Mouse (Mus musculus) heart, embryonic 16.5 days (tissue): Measurements from ENCODE around the gene Lingo1. TPM values are rescaled to one million over a fixed set of nuclear protein-coding genes. Genes with fewer than 3 reads are reported as not detected.

Experiments
- ATAC-seq: fragments of 200-750 bp; cut with Nextera tagmentation; replicated peaks from 2 replicates; pipeline ENCODE4 v1.8.0; 2017; ENCODE audit warnings: moderate number of reproducible peaks; ENCODE audit not compliant: insufficient read depth, low FRiP score; ENCODE audit errors: extremely low read depth
- H3K27ac ChIP-seq: fragments of 300-500 bp; sonication (generic); 2 replicates; pipeline ENCODE4 v1.5.1; 2014; ENCODE audit warnings: mild to moderate bottlenecking, low read length, control low read depth, moderate library complexity
- H3K27me3 ChIP-seq: fragments of 300-500 bp; sonication (generic); 2 replicates; pipeline ENCODE4 v1.6.1; 2014; ENCODE audit warnings: low read length, mixed read lengths; ENCODE audit not compliant: control insufficient read depth, insufficient read depth
- H3K36me3 ChIP-seq: fragments of 300-500 bp; sonication (generic); 2 replicates; pipeline ENCODE4 v1.6.1; 2014; ENCODE audit not compliant: control insufficient read depth, insufficient read depth
- H3K4me1 ChIP-seq: fragments of 300-500 bp; sonication (generic); 2 replicates; pipeline ENCODE4 v1.6.1; 2014; ENCODE audit warnings: low read length, mixed read lengths; ENCODE audit not compliant: control insufficient read depth, insufficient read depth
- H3K4me2 ChIP-seq: fragments of 300-500 bp; sonication (generic); 2 replicates; pipeline ENCODE4 v1.6.1; 2014; ENCODE audit warnings: low read depth, mild to moderate bottlenecking, control low read depth, low read length
- H3K4me3 ChIP-seq: fragments of 300-500 bp; sonication (generic); 2 replicates; pipeline ENCODE4 v1.5.1; 2014; ENCODE audit warnings: mild to moderate bottlenecking, control low read depth, low read length
- H3K9ac ChIP-seq: fragments of 300-500 bp; sonication (generic); 2 replicates; pipeline ENCODE4 v1.6.1; 2014; ENCODE audit warnings: low read length, control low read depth
- H3K9me3 ChIP-seq: fragments of 300-500 bp; sonication (generic); replicated peaks from 2 replicates; pipeline ENCODE4 v1.6.1; 2016; ENCODE audit warnings: low read length; ENCODE audit not compliant: control insufficient read depth
- WGBS: fragments of 180-500 bp; shearing (Covaris S2); extraction: QIAGEN DNeasy Blood & Tissue Kit; methylation state at CpG from one replicate; pipeline ENCODE4 v1.1.7; 2014; 5-methylcytosine and 5-hydroxymethylcytosine counted together
- polyA plus RNA-seq: library from polyadenylated mRNA; unstranded; fragments of >200 nt; fragmentation: Nextera tagmentation; extraction: Ambion mirVana; gene quantifications from 2 replicates; pipeline ENCODE4 v1.2.1, GENCODE M21; 2015

Gene Lingo1
- polyA plus RNA-seq, 1 experiment from 2014 or later, result 1.8 TPM

GRCm38 (mm10) chr9:56636766-56637402 lies 159.4 kb downstream of the Lingo1 start:
- H3K4me1 ChIP-seq, result 0 out of 2 replicates have a peak, but pooled peaks cover 7% of the 10 kb centered on the region
- no peak overlapping the region for H3K4me3 ChIP-seq
- no peak for ATAC-seq
- H3K9ac ChIP-seq, result no peak overlapping the region
- H3K4me2 ChIP-seq, result peak overlapping the region; percentile 49
- no peak overlapping the region for H3K27ac ChIP-seq
- H3K9me3 ChIP-seq, result no peaks in the 10 kb centered on the region
- 46% methylated on average over 11 of the region's 11 CpGs for WGBS
- H3K27me3 ChIP-seq, result peaks cover 49% of the 10 kb centered on the region
- no peaks in the 10 kb centered on the region for H3K36me3 ChIP-seq

- Histone ChIP-seq H3K4me2 (peak overlapping the region; percentile 94), H3K4me3 (peak overlapping the region; percentile 64), H3K36me3 (no peaks in the 10 kb centered on the region), H3K9me3 (no peaks in the 10 kb centered on the region), H3K27me3 (peaks cover 49% of the 10 kb centered on the region), H3K4me1 (0 out of 2 replicates have a peak, but pooled peaks cover 7% of the 10 kb centered on the region), H3K27ac (no peak overlapping the region), H3K9ac (no peak overlapping the region)
- under 1% methylated on average over 10 of the region's 10 CpGs for WGBS
- ATAC-seq, result peak; percentile 29
Observed at GRCm38 (mm10) chr9:56636214-56636613, 160.1 kb downstream of the Lingo1 start.

- Histone ChIP-seq H3K4me3 (peak overlapping the region; percentile 64), H3K27me3 (peaks cover 49% of the 10 kb centered on the region), H3K4me2 (peak overlapping the region; percentile 94), H3K9me3 (no peaks in the 10 kb centered on the region), H3K36me3 (no peaks in the 10 kb centered on the region), H3K4me1 (peaks cover 12% of the 10 kb centered on the region; the same call in 1 of the 2 replicates), H3K9ac (peak overlapping the region; percentile 76), H3K27ac (no peak overlapping the region)
- ATAC-seq, result peak; percentile 50
- WGBS, result under 1% methylated on average over 59 of the region's 68 CpGs
Observed at GRCm38 (mm10) chr9:56635498-56636121, 160.7 kb downstream of the Lingo1 start.

DNA sequence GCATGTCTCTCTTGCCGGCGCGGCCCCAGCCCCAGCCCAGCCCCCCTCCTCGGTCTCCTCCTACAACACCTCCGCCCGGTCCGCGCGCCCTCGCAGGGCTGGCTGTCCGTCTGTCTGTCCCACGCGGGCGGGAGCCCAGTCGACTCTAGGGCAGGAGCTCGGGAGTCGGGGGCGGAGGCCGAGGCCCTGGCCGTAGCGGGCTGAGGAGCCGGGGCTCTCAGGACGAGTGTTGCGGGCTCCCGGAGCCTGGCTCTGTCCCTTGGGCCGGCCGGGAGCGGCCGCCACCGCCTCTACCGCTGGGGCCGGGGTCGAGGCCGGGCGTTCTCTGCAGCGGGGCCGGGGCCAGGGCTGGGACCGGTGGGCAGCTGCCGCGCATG lies 161.2 kb downstream of the Lingo1 start:
- Histone ChIP-seq H3K27me3 (peaks cover 49% of the 10 kb centered on the region), H3K27ac (no peak overlapping the region)
- 0% methylated on average over 31 of the region's 40 CpGs for WGBS

DNA sequence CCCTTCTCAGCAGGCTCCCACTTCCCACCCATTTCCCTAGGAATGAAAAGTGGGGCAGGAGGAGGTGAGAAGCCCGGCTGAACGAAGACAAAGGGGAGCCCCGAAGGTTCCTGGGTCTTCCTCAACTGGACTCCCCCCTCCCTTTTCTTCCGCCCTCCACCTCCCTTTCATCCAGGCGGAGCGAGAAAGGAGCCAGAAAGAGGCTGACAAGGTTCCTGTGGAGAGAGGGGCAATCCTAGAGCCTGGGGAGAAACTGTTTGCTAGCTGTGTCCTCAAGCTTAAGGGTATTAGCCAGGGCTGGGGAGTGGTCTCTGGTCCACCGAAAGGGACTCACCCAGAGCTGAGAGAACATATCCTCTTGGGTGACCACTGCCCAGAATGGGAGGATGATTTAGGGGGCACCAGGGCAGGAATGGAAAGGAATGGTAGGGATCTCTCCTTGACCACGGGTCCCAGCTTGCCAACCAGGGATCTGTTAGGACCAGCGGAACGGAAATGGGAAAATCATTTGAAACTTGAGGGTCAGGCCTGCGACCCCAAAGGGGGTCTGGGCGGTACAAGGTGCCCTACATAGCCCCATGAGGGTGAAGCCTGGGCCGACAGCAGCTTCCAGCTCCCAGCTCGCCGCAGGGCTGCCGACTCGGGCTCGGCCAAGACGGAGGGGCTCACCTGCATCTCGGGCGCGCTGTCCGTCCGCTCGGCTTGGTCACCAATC lies 161.7 kb downstream of the Lingo1 start:
- WGBS, result 0% methylated on average over 23 of the region's 25 CpGs

More for the DNA sequence above, 161.2 kb downstream of the Lingo1 start:
- H3K36me3 ChIP-seq, result no peaks in the 10 kb centered on the region
- peak overlapping the region; percentile 64 for H3K4me3 ChIP-seq
- peaks cover 17% of the 10 kb centered on the region for H3K4me1 ChIP-seq
- peak overlapping the region; percentile 76 for H3K9ac ChIP-seq
- peak overlapping the region; percentile 94 for H3K4me2 ChIP-seq
- peak; percentile 32 for ATAC-seq
- no peaks in the 10 kb centered on the region for H3K9me3 ChIP-seq

GRCm38 (mm10) chr9:56633449-56634225 lies 162.6 kb downstream of the Lingo1 start:
- ATAC-seq, result no peak
- Histone ChIP-seq H3K27ac (no peak overlapping the region), H3K9ac (no peak overlapping the region), H3K36me3 (no peaks in the 10 kb centered on the region), H3K4me3 (peak overlapping the region; percentile 64; the same call in 1 of the 2 replicates), H3K4me2 (peak overlapping the region; percentile 94), H3K27me3 (peaks cover 40% of the 10 kb centered on the region), H3K9me3 (no peaks in the 10 kb centered on the region), H3K4me1 (peaks cover 26% of the 10 kb centered on the region)
- 37% methylated on average over 13 of the region's 13 CpGs for WGBS

More for the DNA sequence above, 161.7 kb downstream of the Lingo1 start:
- H3K27ac ChIP-seq, result no peak overlapping the region
- H3K4me1 ChIP-seq, result peaks cover 18% of the 10 kb centered on the region
- no peaks in the 10 kb centered on the region for H3K9me3 ChIP-seq
- H3K9ac ChIP-seq, result peak overlapping the region; percentile 76
- H3K4me3 ChIP-seq, result peak overlapping the region; percentile 64
- peak overlapping the region; percentile 94 for H3K4me2 ChIP-seq
- H3K36me3 ChIP-seq, result no peaks in the 10 kb centered on the region
- ATAC-seq, result no peak
- peaks cover 47% of the 10 kb centered on the region for H3K27me3 ChIP-seq

- peaks cover 27% of the 10 kb centered on the region for H3K27me3 ChIP-seq
- H3K27ac ChIP-seq, result no peak overlapping the region
Observed at GRCm38 (mm10) chr9:56630945-56631344, 165.3 kb downstream of the Lingo1 start.

DNA sequence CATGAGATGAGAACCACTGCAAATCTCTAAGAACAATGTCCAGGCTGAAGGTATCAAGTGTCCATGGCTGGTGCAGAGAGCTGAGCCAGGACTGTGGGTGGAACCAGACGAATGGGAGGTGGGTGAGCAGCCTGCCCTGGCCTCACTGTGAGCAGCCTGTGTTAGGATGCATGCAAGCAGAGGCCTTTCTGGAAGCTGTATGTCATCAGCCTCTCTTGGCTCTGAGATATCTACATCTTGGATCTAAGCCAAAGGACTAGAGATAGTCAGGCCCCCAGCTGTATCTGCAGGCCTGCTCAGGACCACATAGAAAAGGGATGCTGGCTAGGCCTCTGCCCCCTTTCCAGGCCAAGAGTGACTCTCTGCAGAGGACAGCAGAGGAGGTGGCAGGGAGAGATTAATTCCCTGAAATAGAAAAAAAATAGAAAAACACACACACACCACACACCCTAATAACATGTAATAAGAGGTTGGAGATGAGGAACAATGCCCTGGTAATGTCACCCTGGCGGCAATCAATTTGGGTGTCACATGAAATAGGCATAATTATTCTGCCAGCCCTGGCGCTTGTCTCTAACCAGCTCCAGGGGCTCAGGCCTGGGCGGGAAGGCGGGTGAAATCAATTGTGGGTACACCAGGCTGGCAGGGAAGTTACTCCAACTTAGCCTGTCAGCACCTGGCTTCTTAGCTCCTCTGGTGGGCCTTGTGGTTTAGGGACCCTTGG lies 166.4 kb downstream of the Lingo1 start:
- Histone ChIP-seq H3K9me3 (no peaks in the 10 kb centered on the region), H3K27me3 (peaks cover 27% of the 10 kb centered on the region), H3K36me3 (no peaks in the 10 kb centered on the region), H3K27ac (peak overlapping the region; percentile 71), H3K4me3 (no peak overlapping the region), H3K4me2 (no peak overlapping the region), H3K4me1 (peaks cover 27% of the 10 kb centered on the region), H3K9ac (no peak overlapping the region)
- ATAC-seq, result peak; percentile 93
- 45% methylated on average over 5 of the region's 5 CpGs for WGBS

More at GRCm38 (mm10) chr9:56630945-56631344, 165.3 kb downstream of the Lingo1 start:
- H3K4me3 ChIP-seq, result no peak overlapping the region
- H3K9me3 ChIP-seq, result no peaks in the 10 kb centered on the region
- H3K9ac ChIP-seq, result no peak overlapping the region
- H3K4me2 ChIP-seq, result no peak overlapping the region
- no peaks in the 10 kb centered on the region for H3K36me3 ChIP-seq
- H3K4me1 ChIP-seq, result peaks cover 29% of the 10 kb centered on the region
- no peak for ATAC-seq
- WGBS, result 31% methylated on average over 4 of the region's 4 CpGs
